Mouse (Mus musculus): ENCODE data around the gene Fam107a. TPM values are rescaled to one million over a fixed set of nuclear protein-coding genes. Genes with fewer than 3 reads are reported as not detected.
A peak's percentile ranks its signal among the peaks of the same experiment; 100 is the strongest.

Gene Fam107a
- 1 to 10 TPM; 7.4 to 8.0 TPM for total RNA-seq (2021)
- long read RNA-seq, experiment 1, partial matches to known transcripts: 0 of 2 reads
- long read RNA-seq, experiment 1, other reads (novel, unspliced or antisense): 0 of 2 reads
- long read RNA-seq, experiment 2, partial matches to known transcripts: 0 of 3 reads
- long read RNA-seq, experiment 2, other reads (novel, unspliced or antisense): 1 of 3 reads

DNA sequence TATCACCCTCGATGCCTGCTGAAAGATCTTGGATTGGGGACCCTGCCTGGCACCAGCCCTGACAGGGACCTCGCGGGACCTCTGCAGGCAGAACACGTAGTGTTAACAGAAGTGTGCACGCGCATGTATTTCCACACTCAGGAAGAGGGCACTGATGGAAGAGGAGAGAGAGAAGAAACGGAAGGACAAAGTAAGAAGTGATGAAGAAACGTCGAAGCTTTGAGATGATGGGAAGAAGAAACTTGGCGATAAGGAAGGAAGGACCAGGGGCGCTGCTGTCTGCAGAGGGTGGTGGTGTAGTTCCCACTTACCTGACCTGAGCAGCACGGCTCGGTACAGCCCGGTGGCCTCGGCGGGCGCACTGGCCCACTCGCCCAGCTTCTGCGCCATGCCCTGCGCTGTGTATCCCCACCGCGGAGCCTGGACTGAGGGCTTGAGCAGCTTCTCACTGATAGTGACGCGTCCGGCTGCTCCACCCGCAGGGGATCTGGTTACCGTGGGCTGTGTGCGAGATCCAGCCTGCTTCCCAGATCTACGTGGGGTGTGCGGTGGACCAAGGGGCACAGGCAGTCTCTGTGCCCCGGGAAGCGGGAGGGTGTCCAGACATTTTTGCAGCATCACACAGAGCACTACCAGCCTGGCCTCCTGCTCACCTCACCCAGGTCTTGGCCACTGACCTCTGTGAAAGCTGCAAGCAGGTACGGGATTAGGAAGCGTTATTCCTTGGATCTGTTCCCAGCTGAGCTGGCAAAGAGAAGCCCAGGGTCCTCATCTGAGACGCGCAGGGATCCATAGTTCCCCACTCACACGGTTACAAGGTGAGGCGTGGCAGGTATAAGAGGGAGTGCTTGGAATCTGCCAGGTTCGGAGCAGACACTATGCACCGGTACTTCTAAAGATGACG is at the start of gene Fam107a:
Gene Fam107a (minus strand): TSS at position 830 of the 904 bp plus-strand sequence.
- DNase-seq (ENCODE audit: low spot score in 2 of 2): no peak

DNA sequence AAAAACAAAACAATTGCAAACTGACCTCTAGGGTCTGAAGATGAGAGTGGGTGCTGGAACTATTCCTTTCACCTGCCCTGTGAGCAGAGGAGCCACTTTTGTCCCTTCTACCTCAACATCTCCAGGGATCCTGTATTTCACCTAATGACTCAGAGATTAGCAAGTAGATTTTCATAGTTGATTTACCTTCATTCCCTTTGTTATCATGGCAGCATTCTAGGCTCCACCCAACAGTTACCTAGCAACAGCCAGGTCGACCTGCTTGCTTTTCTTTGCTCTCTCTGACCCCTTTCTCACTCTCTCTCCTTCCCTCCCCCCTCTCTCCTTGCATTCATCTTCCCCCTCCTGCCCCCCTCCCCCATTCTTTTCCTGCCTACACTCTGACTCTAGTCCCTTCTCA is 49.3 kb upstream of the Fam107a start:
- no peak for DNase-seq (ENCODE audit: low spot score in 2 of 2)

GRCm38 (mm10) chr14:8365833-8366232 is 48.0 kb upstream of the Fam107a start:
- no peak for DNase-seq (ENCODE audit: low spot score in 2 of 2)

DNA sequence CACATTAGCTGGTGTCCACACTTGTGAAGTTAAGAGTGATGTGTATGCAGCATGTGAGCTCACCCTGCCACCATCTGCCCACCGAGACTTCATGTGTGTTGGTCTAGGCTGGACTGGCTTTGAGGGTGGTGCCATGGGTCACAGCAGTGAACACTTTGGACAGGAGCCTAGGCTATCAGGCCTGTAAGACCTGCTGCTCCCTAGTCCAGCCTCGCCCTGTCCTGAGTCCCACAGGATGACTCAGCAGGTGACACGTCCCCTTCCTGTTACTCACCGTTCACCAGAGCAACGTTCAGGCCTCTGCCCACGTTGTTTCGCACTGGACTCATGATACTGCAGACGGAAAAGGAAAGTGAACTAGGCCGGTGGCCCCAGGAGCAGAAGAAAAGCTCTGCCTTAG is 39.0 kb upstream of the Fam107a start:
- DNase-seq (ENCODE audit: low spot score in 2 of 2): peak; percentile 31 to 41

GRCm38 (mm10) chr14:8355999-8356501 is 38.2 kb upstream of the Fam107a start:
- DNase-seq (ENCODE audit: low spot score in 2 of 2): peak; percentile 64 to 72

- no peak for DNase-seq (ENCODE audit: low spot score in 2 of 2)
These were observed 31.1 kb upstream of the Fam107a start for GRCm38 (mm10) chr14:8348927-8349326.

DNA sequence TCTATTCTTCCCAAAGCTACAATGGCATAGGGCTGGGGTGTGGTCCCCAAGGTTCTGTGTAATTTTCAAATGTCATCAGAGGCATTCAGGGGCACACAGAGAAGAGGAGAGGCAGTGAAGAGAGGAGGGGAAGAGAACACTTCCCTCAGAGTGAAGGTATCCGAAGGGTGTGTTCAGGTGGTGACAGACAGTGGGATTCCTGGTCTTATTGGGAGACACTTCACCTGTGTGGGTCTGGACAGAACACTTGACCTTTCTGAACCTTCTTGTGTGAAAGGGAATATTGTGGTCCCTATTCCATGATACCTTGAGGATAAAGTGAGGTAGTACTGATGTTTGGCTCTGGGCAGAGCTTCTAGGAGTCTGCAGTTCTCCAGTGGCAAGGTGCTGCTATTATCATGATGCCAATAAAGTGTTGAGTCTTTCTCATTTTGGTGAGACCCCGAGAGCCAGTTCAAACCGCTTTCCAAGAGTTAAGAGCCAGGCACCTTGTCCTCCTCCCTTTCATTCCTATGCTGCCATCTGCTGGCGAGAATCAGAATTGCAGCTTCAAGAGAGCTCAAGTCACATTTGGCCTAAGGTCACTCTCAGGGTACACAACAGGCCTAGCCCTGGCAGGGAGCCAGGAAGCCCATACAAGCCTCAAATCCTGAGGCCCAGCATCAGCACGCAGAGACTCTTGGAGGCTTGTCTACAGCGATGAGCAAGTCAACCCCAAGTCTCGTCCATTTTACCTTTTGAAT is 28.6 kb upstream of the Fam107a start:
- DNase-seq (ENCODE audit: low spot score in 2 of 2): peak; percentile 88

- no peak for DNase-seq (ENCODE audit: low spot score in 2 of 2)
These were observed 27.7 kb upstream of the Fam107a start for GRCm38 (mm10) chr14:8345566-8345965.

GRCm38 (mm10) chr14:8342509-8343106 is 24.8 kb upstream of the Fam107a start:
- DNase-seq (ENCODE audit: low spot score in 2 of 2): peak; percentile 20 to 44

DNA sequence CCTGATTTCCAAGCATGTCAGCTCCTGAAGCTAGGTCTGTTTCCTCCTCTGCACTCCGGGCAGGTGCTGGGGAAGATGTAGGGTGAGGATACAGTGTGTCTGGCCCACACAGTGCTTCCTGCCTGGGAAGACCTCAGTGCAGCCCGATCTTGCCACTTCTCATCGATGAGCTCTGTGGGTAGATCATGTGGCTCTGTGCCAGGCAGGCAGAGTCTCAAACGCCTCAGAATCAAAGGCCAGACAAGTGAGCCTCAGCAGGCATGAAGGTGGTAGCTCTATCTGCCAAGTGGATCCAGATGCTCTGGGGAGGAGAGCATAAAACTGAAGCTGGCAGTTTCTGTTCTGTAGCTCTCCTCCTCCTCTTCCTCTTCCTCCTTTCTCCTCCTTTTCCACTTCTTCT is 22.4 kb upstream of the Fam107a start:
- no peak for DNase-seq (ENCODE audit: low spot score in 2 of 2)

DNA sequence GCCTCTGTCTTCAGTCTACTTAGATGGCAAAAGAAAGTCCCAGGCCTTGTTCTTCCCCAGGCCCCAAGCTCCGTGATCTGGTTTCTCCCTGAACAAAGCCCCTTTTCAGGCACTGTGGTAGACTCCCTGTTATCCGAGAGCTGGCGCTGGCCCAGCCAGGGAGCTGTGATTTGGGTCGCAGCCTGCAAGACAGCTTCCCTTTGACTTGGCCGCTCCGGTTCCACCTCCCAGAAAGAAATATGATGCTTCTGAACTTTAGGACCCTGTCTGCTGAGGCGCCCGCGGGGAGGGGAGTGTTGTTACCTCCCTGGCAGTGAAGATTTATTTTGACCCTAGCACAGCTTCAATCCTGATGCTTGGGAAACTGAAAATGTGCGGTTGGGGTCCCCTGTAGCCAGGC is 18.1 kb upstream of the Fam107a start:
- DNase-seq (ENCODE audit: low spot score in 2 of 2): no peak

DNA sequence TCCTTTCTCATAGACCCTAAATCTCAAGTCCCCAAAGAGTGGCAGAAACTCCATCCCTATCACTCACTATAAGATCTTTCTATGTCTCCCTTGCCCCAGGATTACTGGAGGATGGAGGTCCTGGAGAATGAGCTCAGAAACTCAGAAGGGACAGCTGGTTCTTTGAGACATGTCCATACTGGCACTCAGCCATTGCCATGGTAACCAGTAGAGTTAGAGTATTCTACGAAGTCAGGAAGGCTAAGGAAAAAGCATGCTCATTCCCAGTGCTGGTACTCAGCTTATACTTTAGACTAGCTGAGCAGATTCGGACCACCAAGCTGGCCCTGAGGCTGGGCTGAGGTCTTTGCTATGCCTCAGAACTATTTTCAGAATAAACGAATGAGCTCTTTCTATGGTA is 16.7 kb upstream of the Fam107a start:
- no peak for DNase-seq (ENCODE audit: low spot score in 2 of 2)

DNA sequence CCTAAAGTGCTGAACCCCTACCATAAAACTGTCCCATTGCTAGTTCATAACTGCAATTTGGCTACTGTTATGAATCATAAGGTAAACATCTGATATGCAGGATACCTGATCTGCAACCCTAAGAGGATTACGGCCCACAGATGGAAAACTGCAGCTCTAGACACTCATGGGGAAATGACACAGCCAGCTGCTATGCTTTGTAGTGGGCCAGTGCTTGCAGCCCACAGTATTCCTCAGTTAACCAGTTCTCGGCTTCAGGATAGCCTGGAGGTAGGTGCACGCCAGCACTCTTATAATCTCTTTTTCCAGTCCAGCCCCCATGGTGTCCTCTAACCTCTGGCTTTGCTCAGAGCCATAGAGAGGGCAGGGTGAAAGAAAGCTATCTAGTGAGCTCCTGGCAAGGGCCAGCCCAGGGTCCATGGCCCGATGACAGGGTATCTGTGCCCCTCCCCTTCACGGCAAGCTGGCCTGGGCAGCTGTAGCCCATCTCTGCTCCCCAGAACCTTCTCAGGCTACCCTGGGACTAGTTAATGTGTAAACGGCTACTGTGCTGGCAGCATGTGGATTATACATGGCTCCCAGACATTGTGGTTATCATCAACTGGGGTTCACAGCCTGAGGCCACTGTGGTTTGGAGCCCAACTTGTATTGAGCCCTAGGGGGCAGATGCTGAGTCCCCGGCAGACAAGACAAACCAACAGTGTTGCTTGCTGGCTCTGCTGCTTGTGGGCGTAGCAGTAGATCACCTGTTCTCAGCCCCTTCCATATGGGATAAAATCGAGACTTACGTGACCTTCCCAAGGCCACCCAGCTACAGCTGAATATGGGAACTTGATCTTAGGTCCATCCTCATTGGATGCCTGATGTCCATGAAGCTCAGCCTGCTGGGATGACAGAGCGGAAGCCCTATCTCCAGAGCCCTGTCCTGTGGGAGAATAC is 14.8 kb upstream of the Fam107a start:
- no peak for DNase-seq (ENCODE audit: low spot score in 2 of 2)

GRCm38 (mm10) chr14:8331307-8331905 is 13.6 kb upstream of the Fam107a start:
- DNase-seq (ENCODE audit: low spot score in 2 of 2): no peak

GRCm38 (mm10) chr14:8330390-8330789 is 12.6 kb upstream of the Fam107a start:
- DNase-seq (ENCODE audit: low spot score in 2 of 2): no peak

GRCm38 (mm10) chr14:8329552-8329951 is 11.7 kb upstream of the Fam107a start:
- DNase-seq (ENCODE audit: low spot score in 2 of 2): no peak

DNA sequence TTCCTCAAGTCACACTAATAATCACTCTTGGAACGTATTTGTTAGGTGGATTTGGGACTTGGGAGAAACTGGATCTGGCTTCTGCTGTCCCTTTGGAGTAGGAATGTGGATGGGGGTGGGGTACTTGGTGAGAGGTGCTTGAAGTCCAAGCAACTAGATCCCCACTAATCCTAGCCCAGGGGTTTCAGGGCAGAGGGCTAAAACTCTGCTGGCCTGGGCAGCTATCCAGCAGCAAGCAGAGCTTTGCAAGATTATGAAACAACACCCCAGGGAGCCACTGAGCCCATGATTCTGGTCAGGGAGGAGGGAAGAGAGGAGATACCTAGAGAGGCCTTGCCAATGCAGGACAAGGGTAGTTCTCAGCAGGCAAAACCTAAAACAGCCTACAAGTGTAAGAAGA is 9.5 kb upstream of the Fam107a start:
- no peak for DNase-seq (ENCODE audit: low spot score in 2 of 2)

- DNase-seq (ENCODE audit: low spot score in 2 of 2): no peak
These were observed 9.1 kb upstream of the Fam107a start for GRCm38 (mm10) chr14:8326961-8327360.

DNA sequence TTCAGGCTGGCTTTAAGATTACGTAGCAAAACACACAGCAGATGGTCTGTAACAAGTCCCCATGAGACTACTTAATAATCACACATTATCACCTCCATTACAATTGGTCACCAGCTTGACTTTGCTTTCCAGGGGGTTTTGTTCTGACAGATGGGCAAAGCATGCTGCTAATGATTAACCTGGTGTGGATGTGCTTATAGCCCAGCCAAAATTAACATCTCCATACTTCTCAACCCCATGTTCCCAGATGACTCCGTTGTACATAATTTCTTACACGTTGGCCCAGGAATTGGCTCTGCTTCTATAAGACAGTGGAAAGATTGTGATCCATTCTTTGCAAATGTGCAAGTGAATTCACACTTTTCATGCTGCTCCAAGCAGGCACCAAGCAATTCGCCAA is 7.9 kb upstream of the Fam107a start:
- no peak for DNase-seq (ENCODE audit: low spot score in 2 of 2)

- no peak for DNase-seq (ENCODE audit: low spot score in 2 of 2)
These were observed 2.7 kb upstream of the Fam107a start for GRCm38 (mm10) chr14:8320528-8320927.
